Mouse (Mus musculus): ENCODE results near the gene Anapc2. TPM values are rescaled to one million over a fixed set of nuclear protein-coding genes. Genes with fewer than 3 reads are reported as not detected.
A peak's percentile ranks its signal among the peaks of the same experiment; 100 is the strongest.
"Not testable (repeated sequence)": the region's sequence is repeated elsewhere in the genome, so short reads cannot be mapped to it uniquely, and the experiment has no call there.

Gene Anapc2
- polyA plus RNA-seq, 2 experiments from 2014 or later, result 34.8 to 54.1 TPM

DNA sequence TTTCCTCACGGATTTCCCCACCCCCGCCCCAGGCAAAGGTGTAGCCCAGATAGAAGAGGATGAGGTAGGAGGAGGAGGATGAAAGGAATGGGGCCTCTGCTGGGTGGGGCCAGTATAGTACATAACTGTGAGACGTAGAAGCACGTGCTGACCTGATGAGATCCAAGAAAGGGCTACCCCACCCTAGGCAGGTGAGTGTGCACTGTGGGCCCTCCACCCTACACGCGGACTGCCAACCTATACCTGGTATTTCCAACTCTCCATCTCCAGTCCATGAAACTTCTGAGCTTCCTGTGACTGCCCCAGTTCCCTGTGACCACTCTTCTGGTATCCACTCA is 30.9 kb upstream of the Anapc2 start:
- ATAC-seq, result peak; percentile 37

DNA sequence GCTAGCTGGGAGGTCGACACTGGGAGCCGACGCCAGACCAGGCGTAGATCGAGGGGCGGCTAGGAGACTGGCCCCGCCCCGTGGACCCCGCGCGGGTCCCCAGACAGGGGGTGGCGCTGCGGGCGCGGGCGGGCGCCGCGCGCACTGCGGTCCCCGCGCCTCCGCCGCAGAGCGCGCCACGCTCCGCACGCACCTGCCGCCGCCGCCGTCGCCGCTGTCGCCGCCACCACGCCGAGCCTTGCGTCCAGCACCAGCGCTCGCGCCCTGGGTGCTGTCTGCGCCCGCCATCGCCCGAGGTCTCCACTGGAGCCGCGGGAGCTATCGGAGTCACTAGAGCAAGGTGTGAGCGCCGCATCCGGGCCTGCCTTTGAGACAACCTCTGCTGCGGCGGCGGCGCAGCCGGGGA is 30.2 kb upstream of the Anapc2 start, which contains the start of the genes Rnf208 and Cysrt1:
TSS of gene Rnf208 (plus strand) at position 155 of the 406 bp plus-strand sequence.
TSS of gene Cysrt1 (minus strand) at position 352 of the 406 bp plus-strand sequence.
- ATAC-seq, result peak; percentile 70

DNA sequence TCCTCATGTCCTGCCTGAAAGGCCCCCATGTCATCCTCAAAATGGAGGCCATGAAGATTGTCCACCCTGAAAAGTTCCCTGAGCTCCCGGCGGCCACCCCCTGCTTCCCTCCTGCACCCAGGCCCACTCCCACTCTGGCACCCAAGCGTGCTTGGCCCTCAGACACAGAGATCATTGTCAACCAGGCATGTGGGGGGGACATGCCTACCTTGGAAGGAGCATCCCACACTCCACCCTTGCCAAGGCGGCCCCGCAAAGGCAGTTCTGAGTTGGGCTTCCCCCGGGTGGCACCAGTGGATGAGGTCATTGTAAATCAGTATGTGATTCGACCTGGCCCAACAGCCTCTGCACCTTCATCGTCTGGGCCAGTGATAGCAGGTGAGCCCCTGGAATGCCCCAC is 28.9 kb upstream of the Anapc2 start:
- ATAC-seq, result no peak

DNA sequence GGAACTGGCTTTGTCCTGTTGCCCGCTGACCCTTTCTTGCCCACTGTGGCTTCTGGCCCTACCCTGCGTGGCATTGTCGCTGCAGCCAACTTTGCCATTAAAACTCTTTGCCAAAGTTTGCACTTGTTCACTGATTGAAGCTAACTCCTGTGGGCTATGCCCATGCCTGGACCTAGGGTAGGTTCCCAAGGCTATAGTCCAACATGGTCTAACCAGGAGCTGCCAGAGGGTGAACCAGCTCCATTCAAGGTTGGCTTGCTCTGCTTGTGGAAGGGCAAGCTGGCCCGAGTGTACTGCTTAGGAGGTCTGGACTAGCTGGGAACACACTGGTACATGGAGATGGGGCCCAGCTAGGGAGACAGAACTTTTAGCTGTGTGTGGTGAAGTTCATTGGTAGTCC is 28.1 kb upstream of the Anapc2 start:
- ATAC-seq, result no peak

DNA sequence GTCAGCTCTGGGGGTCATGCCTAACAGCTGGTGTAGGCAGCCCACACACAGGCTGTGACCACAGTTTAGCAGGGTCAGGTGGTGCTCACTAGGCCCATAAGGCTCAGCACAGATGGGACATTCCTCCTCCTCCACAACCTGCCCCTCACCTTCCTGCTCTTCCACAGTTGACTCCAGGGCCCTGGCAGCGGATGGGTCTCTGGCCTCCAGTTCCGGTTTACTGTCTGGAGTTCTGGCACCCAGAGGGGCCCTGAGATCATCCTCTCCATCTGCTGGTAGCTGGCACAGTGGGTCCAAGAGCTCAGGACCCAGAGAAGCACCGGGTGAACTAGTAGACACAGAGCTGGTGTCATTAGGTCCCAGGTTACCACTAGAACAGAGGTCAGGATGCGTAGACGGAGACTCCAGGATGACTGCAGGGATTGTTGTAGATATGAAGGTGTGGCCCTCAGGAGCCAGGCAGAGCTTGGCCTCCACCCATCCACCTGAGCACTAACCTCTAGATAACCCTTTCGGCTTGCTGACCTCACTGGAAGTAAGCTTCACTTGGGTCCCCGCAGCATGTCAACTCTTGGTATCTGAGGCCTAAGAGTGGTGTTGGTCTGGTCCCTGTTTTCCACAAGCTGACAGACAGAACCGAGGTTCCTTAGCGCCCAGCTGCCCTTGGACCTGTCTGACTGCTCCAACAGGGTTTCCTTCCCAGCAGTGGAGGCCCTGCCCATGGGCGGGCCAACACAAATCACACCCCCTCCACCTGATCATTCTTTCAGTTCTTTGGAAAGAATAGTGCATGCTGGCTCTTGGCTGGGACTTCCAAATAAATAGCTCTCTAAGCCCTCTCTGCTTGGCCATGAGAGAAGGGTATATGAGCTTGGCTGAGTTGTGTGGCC is 25.9 kb upstream of the Anapc2 start, which contains the start of gene AL732309.1:
TSS of gene AL732309.1 (minus strand) at position 681 of the 890 bp plus-strand sequence.
- ATAC-seq, result no peak

GRCm38 (mm10) chr2:25252331-25252730 is 19.9 kb upstream of the Anapc2 start:
- no peak for ATAC-seq

GRCm38 (mm10) chr2:25255284-25255779 is 16.9 kb upstream of the Anapc2 start, which contains the start of gene Tmem203:
TSS of gene Tmem203 (plus strand) at chr2:25255439.
- peak; percentile 89 for ATAC-seq

GRCm38 (mm10) chr2:25256443-25257109 is 15.7 kb upstream of the Anapc2 start:
- ATAC-seq, result not testable (repeated sequence)

DNA sequence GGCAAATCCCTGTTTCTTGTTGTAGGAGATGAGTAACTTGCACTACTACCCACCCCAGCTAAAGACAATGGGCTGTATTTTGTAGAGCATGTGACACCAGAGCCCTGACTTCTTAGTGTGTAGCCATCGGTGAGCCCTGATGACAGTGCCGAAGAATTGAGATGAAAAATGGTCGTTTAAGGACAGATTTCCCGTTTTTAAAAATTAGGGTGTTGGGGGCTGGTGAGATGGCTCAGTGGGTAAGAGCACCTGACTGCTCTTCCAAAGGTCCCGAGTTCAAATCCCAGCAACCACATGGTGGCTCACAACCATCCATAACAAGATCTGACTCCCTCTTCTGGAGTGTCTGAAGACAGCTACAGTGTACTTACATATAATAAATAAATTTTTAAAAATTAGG is 15.0 kb upstream of the Anapc2 start:
- not testable (repeated sequence) for ATAC-seq

GRCm38 (mm10) chr2:25258887-25259286 is 13.4 kb upstream of the Anapc2 start:
- ATAC-seq, result no peak

- peak; percentile 28 for ATAC-seq
These were observed 10.4 kb upstream of the Anapc2 start for GRCm38 (mm10) chr2:25261870-25262269.

DNA sequence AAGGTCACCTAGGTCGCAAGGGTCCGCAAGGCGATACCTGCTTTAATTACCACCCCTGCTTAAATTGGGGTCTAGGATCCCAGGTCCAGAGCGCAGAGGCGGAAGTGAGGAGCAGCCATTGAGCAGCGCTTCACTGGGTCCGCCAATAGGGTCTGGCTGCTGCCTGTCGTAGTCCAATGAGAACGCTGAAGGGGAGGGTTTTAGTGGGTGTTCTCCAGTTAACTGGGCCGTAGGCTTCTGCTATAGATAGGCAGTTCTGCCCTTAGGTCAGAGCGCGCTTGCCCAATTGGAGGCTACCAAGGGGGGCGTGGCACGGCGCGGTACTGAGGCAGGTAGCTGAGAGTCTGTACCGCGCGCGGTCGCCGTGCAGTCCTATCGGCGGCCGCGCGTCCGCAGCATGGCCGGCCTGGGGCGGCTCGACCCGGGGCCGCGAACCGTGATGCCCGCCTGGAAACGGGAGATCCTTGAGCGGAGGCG is 9.9 kb upstream of the Anapc2 start, which contains the start of gene Tprn:
TSS of gene Tprn (plus strand) at position 328 of the 477 bp plus-strand sequence.
- peak; percentile 98 for ATAC-seq

DNA sequence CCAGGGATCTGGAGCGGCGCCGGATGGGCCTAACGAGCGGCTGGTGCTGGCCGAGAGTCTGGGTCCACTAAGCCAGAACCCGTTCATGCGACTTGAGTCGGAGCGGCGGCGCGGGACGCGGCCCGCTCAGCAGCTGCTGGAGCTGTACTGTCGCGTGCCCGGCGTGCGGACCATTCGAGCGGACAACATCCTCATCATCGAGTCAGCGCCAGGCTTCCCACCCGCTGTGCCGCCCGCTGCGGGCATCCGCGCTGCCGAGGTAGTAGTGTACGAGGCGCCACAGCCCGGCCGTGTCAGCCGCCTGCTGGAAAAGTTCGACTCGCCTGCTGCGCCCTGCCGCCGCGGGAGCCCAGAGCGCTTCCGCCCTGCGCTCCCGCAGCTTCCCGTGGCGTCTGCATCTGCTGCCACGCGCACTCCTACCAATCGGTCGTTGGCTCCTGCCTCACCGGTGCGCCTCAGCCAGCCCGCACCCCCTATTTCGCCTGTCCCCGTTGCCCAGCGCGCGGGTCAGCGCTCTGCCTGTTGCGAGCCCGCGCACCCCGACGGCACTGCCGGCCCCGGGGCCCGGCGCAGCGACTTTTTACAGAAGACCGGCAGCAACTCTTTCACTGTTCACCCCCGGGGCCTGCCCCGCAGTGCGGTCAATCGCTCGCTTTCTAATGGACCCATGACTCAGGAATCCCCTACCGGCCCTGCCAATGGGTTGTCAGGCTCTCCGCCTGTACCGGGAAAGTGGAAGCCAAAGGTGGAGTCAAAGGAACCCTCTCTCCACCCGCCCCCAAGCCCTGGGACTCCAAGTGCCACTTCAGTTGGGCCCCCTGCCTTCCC is 9.3 kb upstream of the Anapc2 start:
- peak; percentile 46 for ATAC-seq

- no peak for ATAC-seq
These were observed 8.5 kb upstream of the Anapc2 start for GRCm38 (mm10) chr2:25263623-25264285.

GRCm38 (mm10) chr2:25264286-25264660 is 8.0 kb upstream of the Anapc2 start:
- ATAC-seq, result no peak

GRCm38 (mm10) chr2:25264851-25265250 is 7.4 kb upstream of the Anapc2 start:
- ATAC-seq, result no peak

GRCm38 (mm10) chr2:25265897-25266656 is 6.2 kb upstream of the Anapc2 start:
- no peak for ATAC-seq

- ATAC-seq, result no peak
These were observed 5.6 kb upstream of the Anapc2 start for GRCm38 (mm10) chr2:25266720-25267119.

- no peak for ATAC-seq
These were observed 5.0 kb upstream of the Anapc2 start for GRCm38 (mm10) chr2:25267241-25267640.

DNA sequence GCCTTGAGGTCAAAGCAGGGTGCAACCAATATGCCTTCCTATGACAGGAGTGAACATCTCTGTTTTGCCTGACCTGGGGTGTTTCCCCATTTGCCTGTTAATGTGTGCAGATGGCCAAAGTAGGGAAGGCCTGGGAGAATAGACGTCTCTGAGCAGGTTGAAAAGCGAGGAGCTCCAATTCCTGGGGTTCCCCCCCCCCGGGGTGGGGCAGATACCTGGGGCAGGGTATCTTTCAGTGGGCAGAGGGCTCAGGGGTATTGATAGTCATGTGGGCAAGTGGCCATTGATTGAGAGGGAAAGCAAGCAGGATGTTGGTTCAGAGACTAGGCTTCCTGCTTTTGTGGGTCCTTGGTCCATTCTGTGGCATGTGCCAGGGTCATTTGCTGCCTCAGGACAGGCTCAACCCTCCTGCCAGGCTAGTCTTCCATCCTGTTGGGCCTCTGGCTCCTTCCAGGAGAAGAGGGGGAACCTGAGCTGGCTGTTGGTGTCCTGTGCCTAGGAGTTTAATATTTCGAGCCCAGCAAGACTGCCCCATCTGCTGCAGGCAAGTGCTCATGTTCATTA is 4.5 kb upstream of the Anapc2 start:
- ATAC-seq, result no peak

DNA sequence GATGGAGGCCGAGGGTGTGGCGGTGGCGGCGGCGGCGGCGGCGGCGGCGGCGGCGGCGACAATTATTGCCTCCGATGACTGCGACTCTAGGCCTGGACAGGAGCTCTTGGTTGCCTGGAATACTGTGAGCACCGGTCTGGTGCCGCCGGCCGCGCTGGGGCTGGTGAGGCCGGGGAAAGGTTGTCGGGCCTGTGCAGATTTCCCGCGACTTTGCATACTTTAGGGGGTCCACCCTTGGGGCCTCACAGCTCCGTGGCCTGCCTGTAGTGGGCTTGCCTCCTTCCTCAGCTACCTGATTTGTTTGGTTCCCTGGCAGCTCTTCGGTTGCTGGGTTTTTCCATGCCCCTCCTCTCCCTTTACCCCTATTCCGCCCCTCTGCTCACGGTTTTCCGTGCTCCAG is 237 bp downstream of the Anapc2 start:
- peak; percentile 11 for ATAC-seq
